In the genomic region with DNA sequence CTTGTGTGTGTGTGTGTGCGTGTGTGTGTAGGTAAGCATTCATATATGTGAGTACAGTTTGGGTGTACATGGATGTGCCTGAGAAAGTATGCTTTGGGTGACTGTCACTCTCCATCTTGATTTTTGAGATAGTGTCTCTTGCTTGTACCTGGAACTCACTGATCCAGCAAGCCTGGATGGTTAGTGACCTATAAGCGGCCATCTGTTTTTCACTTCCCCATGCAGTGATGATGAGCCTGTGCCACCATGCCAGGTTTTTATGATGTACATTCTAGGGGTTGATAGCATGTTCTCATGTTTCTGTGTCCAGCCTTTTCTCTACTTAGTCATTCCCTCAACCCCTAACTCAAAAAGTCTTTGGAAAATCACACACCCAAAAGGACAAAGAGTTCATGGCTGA, we compare ENCODE assay signal across 18 mouse cellular contexts.
"Had no signal": no experiment of that assay in that cellular context is flagged by ENCODE, and none has a peak within 500 bp of the region (broad histone marks: within the 10 kb centered on the region; RNA-seq: fewer than 3 reads in every experiment).

No protein-coding gene starts in this region.

- DNase-seq: gastrocnemius, postnatal 10 days; gastrocnemius, postnatal 25 days; heart, adult 18-20 months; heart, postnatal 10 days; heart, postnatal 4 days; kidney, adult 2 months; kidney, adult 9 months; kidney, postnatal 14 days; kidney, postnatal 36 days; layer of hippocampus, adult 9-11 months; layer of hippocampus, postnatal 36 days; left cerebral cortex, postnatal 4 days; liver, embryonic 13.5 days; liver, postnatal 0 days had no signal

- ATAC-seq: hindbrain, embryonic 16.5 days; inflammation-experienced regulatory T-cells, adult 6 months; intestine, embryonic 15.5 days; intestine, postnatal 0 days; liver, postnatal 0 days had no signal
